Mouse (Mus musculus) spleen, postnatal 36 days (tissue): ENCODE measurements around the gene Clstn2.

Experiments used
- DNase-seq, 2 experiments: peaks; one replicate each; pipeline ENCODE4 v3.0.0; 2022; ENCODE audit warnings: low spot score in 2 of 2, mixed read lengths in 1 of 2

Gene Clstn2

GRCm38 (mm10) chr9:97563121-97563520 is 469.9 kb downstream of the Clstn2 start:
- DNase-seq, result no peak

GRCm38 (mm10) chr9:97544359-97544758 is 488.6 kb downstream of the Clstn2 start:
- DNase-seq, result no peak

DNA sequence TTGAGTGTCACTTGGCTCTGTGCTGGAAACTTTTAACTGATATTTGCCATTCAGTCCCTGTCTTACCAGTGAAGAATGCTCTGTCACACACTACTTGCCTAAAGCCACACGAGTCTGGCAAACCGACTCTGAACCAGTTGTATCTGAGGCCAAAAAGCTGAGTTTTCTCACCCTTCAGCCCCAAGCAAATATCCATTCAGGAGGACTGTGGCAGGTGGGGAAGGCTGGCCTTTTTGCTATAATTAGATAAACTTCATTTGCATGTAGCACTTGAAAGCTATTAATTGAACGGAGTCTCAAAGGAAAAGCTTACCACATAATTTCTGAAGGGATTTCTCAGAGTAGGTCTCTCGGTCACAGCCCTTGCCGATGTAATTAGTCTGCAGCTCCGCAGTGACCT is 491.6 kb downstream of the Clstn2 start:
- DNase-seq, result no peak

- no peak for DNase-seq
These were observed 494.8 kb downstream of the Clstn2 start for GRCm38 (mm10) chr9:97538075-97538779.

DNA sequence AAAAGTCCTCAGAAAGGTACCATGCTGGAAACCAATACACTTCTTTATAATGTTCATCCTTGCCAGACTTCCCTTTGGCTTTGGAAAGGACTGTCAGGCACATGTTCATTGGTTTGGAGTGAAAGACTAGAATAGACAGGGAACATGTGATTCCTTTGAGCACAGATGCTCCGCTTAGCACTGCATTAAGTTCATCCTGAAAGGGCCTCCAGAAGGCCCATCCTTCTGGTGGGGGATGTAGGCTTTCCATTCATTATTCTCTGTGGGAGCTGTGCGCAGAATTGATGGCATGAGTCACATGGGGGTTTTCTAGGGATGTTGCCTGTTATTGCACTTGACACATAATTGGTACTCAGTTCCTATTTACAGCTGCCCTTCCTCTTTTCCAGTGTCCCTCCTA is 498.8 kb downstream of the Clstn2 start:
- no peak for DNase-seq

DNA sequence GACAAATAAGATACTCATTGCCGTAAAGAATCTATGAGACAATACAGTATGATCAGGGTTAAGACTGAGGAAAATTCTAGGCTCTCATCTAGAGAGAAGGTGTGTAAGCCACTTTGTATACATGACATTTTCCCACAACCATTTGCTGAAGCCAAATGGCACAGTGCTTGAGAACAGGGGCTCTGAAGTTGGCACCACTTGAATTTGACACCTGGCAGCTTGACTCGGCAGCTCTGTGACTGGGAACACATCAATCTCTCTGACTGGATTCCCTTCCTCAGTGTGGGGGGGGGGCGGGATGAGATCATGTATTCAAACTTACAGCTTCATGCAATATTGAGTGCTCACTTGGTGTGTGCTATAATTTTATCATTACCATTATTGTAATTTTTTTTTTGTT is 499.7 kb downstream of the Clstn2 start:
- no peak for DNase-seq

DNA sequence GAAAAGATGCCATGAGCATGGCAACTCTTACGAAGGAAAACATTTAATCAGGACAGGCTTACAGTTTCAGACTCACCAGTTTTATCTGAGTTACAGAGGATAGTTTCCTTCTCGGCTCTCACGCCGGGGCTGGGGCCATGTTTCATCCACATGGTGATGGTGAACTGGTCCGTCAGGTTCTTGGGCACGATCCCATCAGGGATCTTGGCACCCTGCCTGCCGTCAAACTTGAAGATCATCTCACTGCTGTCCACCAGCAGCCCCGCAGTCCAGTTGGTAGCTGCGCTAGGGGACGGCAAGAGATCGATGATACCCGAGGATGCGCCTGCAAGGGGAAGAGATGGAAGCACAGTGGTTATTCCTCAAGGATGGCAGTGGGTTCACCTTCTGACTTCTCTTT is 500.4 kb downstream of the Clstn2 start:
- no peak for DNase-seq

- DNase-seq, result no peak
These were observed 505.1 kb downstream of the Clstn2 start for GRCm38 (mm10) chr9:97527926-97528325.

GRCm38 (mm10) chr9:97527276-97527675 is 505.7 kb downstream of the Clstn2 start:
- no peak for DNase-seq

- no peak for DNase-seq
These were observed 507.4 kb downstream of the Clstn2 start for GRCm38 (mm10) chr9:97525563-97525962.

DNA sequence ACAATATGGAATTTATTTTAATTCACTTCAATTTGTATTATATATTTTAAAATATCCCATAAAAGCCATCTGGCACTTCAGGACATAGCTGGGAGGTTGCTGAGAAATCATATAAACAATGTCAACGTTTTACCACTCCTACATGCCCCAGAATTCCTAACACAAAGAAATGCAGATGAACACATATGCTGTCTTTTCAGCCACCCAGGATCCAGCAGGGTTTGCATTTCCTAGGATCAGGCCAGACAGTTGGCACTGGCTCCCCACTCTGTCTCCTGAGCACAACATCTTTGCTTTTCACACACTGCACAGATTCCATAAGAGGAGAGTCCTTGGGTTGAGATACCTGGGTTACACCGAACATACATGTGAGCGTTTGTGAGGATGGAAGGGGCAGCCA is 508.1 kb downstream of the Clstn2 start:
- DNase-seq, result no peak

DNA sequence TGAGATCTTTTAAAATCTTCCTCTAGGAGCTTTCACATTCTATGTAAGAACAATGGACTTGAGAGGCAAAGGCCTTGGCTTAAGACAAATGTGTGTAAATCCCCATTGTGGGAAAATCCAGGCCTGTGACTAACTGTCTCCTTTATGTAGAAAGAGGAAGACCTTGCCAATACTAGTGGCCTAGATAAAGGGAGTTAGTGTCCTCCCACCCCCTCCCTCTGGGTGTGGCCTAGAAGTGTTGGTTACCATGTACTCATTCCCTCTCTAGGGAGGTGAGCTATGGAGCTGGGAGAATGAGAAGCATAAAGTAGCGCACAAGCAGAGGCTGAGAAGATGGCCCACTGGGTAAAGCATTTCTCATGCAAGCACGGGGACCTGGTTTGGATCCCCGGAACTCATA is 512.2 kb downstream of the Clstn2 start:
- no peak for DNase-seq

GRCm38 (mm10) chr9:97517006-97517405 is 516.0 kb downstream of the Clstn2 start:
- DNase-seq, result no peak

GRCm38 (mm10) chr9:97514639-97515038 is 518.3 kb downstream of the Clstn2 start:
- no peak for DNase-seq

- DNase-seq, result no peak
These were observed 520.6 kb downstream of the Clstn2 start for GRCm38 (mm10) chr9:97512282-97512850.

DNA sequence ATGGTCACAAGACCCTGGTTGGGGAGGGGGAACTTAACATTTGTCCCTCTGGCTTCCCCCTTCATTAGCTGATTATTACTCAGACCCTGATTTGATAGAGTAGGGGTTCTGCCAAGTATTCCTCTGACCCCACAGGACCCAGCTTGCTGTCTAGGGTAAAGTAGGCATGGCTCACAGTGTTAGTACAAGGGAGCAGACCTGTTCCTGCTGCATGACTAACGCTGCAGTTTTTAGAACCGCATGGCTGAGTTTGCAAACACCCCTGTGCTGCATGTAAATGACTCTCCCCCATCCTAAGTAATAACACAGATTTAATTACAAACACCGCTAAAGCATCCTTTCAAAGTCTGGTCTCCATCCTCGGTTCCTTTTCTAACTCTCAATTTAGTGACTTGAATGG is 531.6 kb downstream of the Clstn2 start:
- no peak for DNase-seq

GRCm38 (mm10) chr9:97495056-97495455 is 537.9 kb downstream of the Clstn2 start:
- no peak for DNase-seq

DNA sequence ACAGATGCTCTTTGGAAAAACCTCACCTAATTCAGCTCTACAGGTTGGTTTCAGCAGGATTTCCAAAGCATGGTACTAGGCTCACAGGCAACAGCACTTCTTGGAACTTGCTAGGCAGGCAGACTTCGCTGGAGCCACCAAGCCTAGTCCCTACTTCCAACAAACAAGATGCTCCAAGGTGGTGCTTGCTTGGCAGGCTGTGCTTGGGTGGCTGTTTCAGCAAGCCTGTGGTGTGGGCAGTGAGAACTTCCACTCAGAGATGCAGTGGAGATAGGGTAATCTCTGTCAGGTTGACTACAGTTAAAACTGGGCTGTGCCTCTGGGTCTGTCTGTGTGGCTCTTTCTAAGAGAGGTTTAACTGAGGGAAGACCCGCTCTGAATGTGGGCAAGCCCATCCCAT is 541.4 kb downstream of the Clstn2 start:
- no peak for DNase-seq

DNA sequence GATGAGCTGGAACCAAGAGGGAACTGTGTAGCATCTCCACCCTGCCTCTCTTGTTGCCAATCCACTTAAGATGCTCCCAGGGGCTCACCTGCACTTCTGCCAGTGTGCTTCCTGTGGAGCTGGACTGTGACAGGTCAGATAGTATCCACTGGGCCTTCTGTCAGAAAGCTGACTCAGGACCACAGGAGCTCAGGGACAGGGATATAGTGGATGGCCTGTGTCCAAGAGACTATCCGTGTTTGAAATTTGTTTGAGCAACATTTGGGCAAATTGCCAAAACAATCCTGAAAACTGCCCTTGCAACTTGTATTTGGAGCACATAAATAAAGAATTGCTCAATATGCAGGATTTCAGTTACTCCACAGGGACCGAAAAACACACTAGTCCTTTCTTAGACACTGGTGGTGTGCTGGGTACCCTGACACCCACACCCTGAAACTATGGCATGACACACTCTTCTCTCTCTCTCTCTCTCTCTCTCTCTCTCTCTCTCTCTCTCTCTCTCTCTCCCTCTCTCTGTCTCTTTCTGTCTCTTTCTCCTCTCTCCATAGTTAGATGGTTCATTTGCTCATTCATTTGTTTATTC is 542.3 kb downstream of the Clstn2 start:
- no peak for DNase-seq

GRCm38 (mm10) chr9:97486826-97487225 is 546.2 kb downstream of the Clstn2 start:
- no peak for DNase-seq

- DNase-seq, result no peak
These were observed 551.8 kb downstream of the Clstn2 start for GRCm38 (mm10) chr9:97481187-97481586.

- DNase-seq, result no peak
These were observed 556.0 kb downstream of the Clstn2 start for GRCm38 (mm10) chr9:97476961-97477360.

DNA sequence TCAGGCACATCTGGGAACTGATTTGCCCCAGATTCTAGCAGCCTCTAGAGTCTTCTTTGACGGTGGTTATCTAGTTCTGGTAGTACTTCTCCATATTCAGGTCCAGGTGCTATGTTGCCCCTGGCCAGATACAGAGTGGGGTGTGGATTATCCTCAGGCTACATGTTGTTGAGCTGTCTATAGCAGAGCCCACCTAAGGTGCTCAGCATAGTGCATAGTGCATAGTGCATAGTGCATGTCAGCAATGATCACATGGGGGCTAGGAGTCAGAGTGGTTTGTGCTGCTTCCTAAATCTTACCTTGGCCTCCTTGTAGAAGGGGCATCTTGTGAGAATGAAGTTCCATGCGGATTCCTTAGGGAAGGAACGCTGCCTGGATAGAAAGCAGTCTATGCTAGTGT is 556.5 kb downstream of the Clstn2 start:
- no peak for DNase-seq
